ENCODE assay signal across 27 mouse cellular contexts in the genomic region with DNA sequence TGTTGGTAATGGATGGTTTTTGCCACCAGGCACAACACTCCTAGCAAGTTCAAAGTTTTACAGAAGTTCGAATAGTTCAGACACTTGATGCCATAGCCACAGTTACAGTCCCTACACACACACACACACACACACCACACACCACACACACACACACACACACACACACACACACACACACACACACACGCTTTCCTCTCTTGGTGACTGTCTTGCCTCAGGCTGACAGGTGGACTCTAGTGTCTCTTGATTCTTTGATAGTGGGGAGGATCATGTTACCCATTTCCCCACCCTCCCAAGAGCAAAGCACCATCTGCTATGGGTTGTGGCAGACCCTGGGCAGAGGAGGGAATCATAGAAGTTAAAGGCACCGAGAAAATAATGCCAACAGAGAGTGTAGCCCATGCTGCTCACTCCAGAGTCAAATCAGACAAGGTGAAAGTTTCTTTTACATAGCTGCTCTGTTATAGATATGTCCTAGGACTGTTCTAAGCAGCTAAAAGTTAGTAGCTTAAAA.
"Had no signal": no experiment of that assay in that cellular context is flagged by ENCODE, and none has a peak within 500 bp of the region (broad histone marks: within the 10 kb centered on the region; RNA-seq: fewer than 3 reads in every experiment).

No protein-coding gene starts in this region.

- H3K36me3 ChIP-seq: heart, embryonic 10.5 days; heart, embryonic 12.5 days; hindbrain, embryonic 10.5 days; hindbrain, embryonic 12.5 days; intestine, embryonic 15.5 days; limb, embryonic 10.5 days; limb, embryonic 12.5 days; liver, embryonic 13.5 days had no signal

- H3K4me2 ChIP-seq: heart, embryonic 12.5 days; hindbrain, embryonic 12.5 days; hindbrain, embryonic 14.5 days; intestine, embryonic 15.5 days; limb, embryonic 12.5 days; liver, embryonic 11.5 days; liver, embryonic 13.5 days had no signal

- H3K4me1 ChIP-seq: heart, embryonic 10.5 days; heart, embryonic 12.5 days; hindbrain, embryonic 10.5 days; hindbrain, embryonic 12.5 days; intestine, embryonic 15.5 days; limb, embryonic 10.5 days; limb, embryonic 12.5 days; liver, embryonic 13.5 days had no signal

- H3K9me3 ChIP-seq: heart, embryonic 10.5 days; heart, embryonic 12.5 days; hindbrain, embryonic 12.5 days; intestine, embryonic 15.5 days; limb, embryonic 10.5 days; limb, embryonic 12.5 days; liver, embryonic 13.5 days had no signal

- H3K4me3 ChIP-seq: gastrocnemius, adult 2 months; heart, adult 2 months; heart, embryonic 10.5 days; heart, embryonic 12.5 days; hindbrain, embryonic 10.5 days; hindbrain, embryonic 12.5 days; intestine, embryonic 15.5 days; layer of hippocampus, adult 2 months; left cerebral cortex, adult 2 months; limb, embryonic 10.5 days; limb, embryonic 12.5 days; liver, embryonic 13.5 days had no signal

- H3K9ac ChIP-seq: heart, embryonic 12.5 days; hindbrain, embryonic 12.5 days; hindbrain, embryonic 14.5 days; intestine, embryonic 15.5 days; limb, embryonic 12.5 days; liver, embryonic 13.5 days had no signal

- DNase-seq: gastrocnemius, adult 2 months; gastrocnemius, postnatal 10 days; gastrocnemius, postnatal 25 days; heart, adult 2 months; heart, postnatal 10 days; heart, postnatal 4 days; kidney, adult 18-20 months; kidney, adult 8-10 months; kidney, postnatal 25 days; kidney, postnatal 4 days; liver; liver, embryonic 13.5 days had no signal

- ATAC-seq: hindbrain, embryonic 16.5 days; inflammation-experienced regulatory T-cells, adult 6 months; intestine, embryonic 15.5 days; intestine, postnatal 0 days had no signal

- H3K27ac ChIP-seq: gastrocnemius, adult 2 months; heart, adult 2 months; heart, embryonic 10.5 days; hindbrain, embryonic 10.5 days; hindbrain, embryonic 12.5 days; hindbrain, embryonic 14.5 days; intestine, embryonic 15.5 days; kidney, postnatal 0 days; layer of hippocampus, adult 2 months; left cerebral cortex, adult 2 months; limb, embryonic 10.5 days; limb, embryonic 12.5 days; liver, embryonic 13.5 days had no signal

- H3K27me3 ChIP-seq: heart, embryonic 12.5 days; hindbrain, embryonic 12.5 days; intestine, embryonic 15.5 days; limb, embryonic 12.5 days; liver, embryonic 13.5 days had no signal
